Mouse (Mus musculus): ENCODE measurements around the gene Chmp1a. TPM values are rescaled to one million over a fixed set of nuclear protein-coding genes. Genes with fewer than 3 reads are reported as not detected.
A peak's percentile ranks its signal among the peaks of the same experiment; 100 is the strongest.

Gene Chmp1a
- polyA plus RNA-seq, 2 experiments = 93.6 to 128 TPM

DNA sequence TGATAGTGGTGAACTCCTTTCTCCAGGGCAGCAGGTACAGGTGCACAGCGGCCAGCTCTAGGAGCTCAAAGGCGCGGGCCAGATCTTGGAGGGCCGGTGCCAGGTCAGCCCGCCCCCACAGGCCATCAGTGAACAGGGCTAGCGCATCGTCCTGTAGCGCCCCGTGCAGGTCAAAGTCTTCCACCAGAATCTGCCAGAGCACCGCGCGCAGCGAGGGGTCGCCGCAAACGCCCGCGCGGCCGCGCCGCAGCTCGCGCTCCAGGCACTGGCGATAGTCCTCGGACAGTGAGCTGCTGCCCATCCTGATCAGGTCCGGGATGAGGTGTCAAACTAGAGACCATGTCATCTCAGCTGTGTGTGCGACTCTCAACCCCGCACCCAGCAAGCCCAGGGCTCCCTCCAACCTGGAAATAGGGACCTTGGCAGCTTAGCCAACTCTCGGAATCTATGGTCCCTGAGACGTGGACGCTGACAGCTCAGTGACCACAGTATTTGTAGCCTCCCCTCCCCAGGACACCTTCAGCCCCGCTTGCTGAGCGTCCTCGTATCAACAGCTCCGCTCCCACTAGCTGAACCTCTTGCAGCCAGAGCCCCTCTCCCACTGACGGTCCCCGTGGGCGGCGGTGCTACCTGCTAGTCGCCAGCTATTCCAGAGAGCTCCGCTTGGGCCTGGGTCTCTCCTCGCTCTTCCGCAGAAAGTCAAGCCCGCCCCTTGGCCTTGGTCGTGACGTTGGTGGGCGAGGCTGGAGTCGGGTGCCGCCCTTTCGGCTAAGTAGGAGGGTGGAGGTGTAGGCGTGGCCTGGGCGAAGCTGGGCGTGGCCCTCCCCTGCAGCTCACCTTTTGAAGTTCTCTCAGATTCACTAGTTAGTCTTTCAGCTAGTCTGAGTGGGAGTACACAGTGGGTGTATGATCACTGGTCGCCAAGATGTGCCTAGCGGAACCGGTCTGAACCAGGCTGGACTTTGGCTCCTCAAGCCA, 23.2 kb upstream of the Chmp1a start, which contains the start of gene Spata2l:
TSS of gene Spata2l (minus strand) at position 714 of the 978 bp plus-strand sequence.
- Histone ChIP-seq H3K9ac (ENCODE audit: low read depth, low read length, severe bottlenecking) (peak within 1 kb of the TSS; percentile 28), H3K27me3 (ENCODE audit: control insufficient read depth, insufficient read depth, low read length) (peaks cover 16% of the 10 kb centered on the region), H3K4me2 (replicated peaks; ENCODE audit: low read depth, low read length, severe bottlenecking) (peak within 1 kb of the TSS; percentile 63), H3K9me3 (ENCODE audit: control insufficient read depth, low read length) (no peaks in the 10 kb centered on the region), H3K4me1 (ENCODE audit: control insufficient read depth, insufficient read depth, low read length) (0 out of 2 replicates have a peak, but pooled peaks cover 8% of the 10 kb centered on the region), H3K36me3 (ENCODE audit: control insufficient read depth, insufficient read depth, low read length) (no peaks in the 10 kb centered on the region), H3K4me3 (replicated peaks; ENCODE audit: low read length) (peak within 1 kb of the TSS; percentile 40), H3K27ac (replicated peaks; ENCODE audit: low read depth, low read length) (no peak within 1 kb of the TSS)
- ATAC-seq (ENCODE audit: low FRiP score, low read depth) = peak; percentile 90
- 2% methylated on average over 54 of the region's 57 CpGs for WGBS
- peak; percentile 85 for DNase-seq (ENCODE audit: low spot score)
- no peak for TF ChIP-seq POLR2A (IDR thresholded peaks at IDR 0.05; ENCODE audit: borderline replicate concordance, extremely low read depth, insufficient read depth, insufficient read length)

DNA sequence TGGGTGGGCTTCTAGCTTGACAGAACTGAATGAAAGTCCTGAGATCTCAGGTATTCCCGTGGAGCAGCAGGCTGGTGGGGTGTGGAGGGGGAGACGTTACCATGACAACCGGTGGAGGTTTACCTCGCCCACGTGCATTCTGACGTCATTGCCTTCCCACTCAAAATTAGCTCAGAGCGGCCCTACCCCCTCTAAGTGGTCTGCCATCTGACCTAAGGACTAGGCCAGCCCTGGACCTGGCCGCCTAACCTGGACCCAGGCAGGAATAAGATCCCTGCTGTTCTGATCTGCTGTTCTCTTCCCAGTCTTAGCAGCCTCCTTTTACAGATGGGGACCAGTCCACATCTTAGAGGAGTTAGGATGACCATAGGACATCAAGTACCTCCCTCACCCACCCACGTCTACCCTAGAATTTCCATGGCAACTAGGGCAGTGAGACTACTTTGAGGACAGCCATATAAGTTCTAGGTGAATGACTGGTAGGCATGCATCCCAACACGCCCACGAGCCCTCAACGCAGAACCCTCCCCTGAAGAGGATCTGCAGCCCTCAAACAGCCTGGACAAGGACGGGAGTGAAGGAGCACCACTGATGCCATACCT, 22.5 kb upstream of the Chmp1a start:
- peak; percentile 29 for DNase-seq (ENCODE audit: low spot score)
- H3K9me3 ChIP-seq (ENCODE audit: control insufficient read depth, low read length) = no peaks in the 10 kb centered on the region
- peaks cover 16% of the 10 kb centered on the region for H3K27me3 ChIP-seq (ENCODE audit: control insufficient read depth, insufficient read depth, low read length)
- TF ChIP-seq POLR2A (IDR thresholded peaks at IDR 0.05; ENCODE audit: borderline replicate concordance, extremely low read depth, insufficient read depth, insufficient read length) = no peak
- H3K27ac ChIP-seq (replicated peaks; ENCODE audit: low read depth, low read length) = no peak overlapping the region
- ATAC-seq (ENCODE audit: low FRiP score, low read depth) = no peak
- peak overlapping the region; percentile 40 for H3K4me3 ChIP-seq (replicated peaks; ENCODE audit: low read length)
- WGBS = 34% methylated on average over 13 of the region's 13 CpGs
- peak overlapping the region; percentile 63 for H3K4me2 ChIP-seq (replicated peaks; ENCODE audit: low read depth, low read length, severe bottlenecking)
- H3K4me1 ChIP-seq (ENCODE audit: control insufficient read depth, insufficient read depth, low read length) = 0 out of 2 replicates have a peak, but pooled peaks cover 8% of the 10 kb centered on the region
- no peaks in the 10 kb centered on the region for H3K36me3 ChIP-seq (ENCODE audit: control insufficient read depth, insufficient read depth, low read length)
- H3K9ac ChIP-seq (ENCODE audit: low read depth, low read length, severe bottlenecking) = peak overlapping the region; percentile 28

DNA sequence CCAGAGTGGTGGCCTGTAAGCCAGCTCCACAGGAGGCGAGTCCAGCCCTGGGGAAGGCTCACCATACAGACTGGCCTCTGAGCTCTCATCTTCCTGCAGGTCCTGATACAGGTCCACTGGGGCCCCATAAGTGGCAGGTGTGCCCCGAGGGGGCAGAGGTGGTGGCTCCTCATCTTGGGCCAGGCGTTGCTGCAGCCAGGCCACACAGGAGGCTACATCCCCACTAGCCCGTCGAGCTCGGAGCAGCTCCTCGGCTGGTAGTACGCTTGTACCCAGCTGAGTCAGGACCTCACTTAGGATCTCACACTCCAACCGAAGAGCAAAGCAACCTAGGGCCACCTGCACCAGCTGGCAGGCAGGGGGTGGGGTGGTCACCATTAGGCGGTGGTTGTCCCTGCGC, 21.2 kb upstream of the Chmp1a start:
- no peak for ATAC-seq (ENCODE audit: low FRiP score, low read depth)
- Histone ChIP-seq H3K36me3 (ENCODE audit: control insufficient read depth, insufficient read depth, low read length) (peaks cover 7% of the 10 kb centered on the region; the same call in 1 of the 2 replicates), H3K9me3 (ENCODE audit: control insufficient read depth, low read length) (no peaks in the 10 kb centered on the region), H3K4me3 (replicated peaks; ENCODE audit: low read length) (no peak overlapping the region), H3K4me1 (ENCODE audit: control insufficient read depth, insufficient read depth, low read length) (0 out of 2 replicates have a peak, but pooled peaks cover 8% of the 10 kb centered on the region), H3K27me3 (ENCODE audit: control insufficient read depth, insufficient read depth, low read length) (peaks cover 16% of the 10 kb centered on the region), H3K4me2 (replicated peaks; ENCODE audit: low read depth, low read length, severe bottlenecking) (no peak overlapping the region), H3K9ac (ENCODE audit: low read depth, low read length, severe bottlenecking) (no peak overlapping the region), H3K27ac (replicated peaks; ENCODE audit: low read depth, low read length) (no peak overlapping the region)
- no peak for TF ChIP-seq POLR2A (IDR thresholded peaks at IDR 0.05; ENCODE audit: borderline replicate concordance, extremely low read depth, insufficient read depth, insufficient read length)
- WGBS = 79% methylated on average over 11 of the region's 11 CpGs
- no peak for DNase-seq (ENCODE audit: low spot score)

- WGBS = 51% methylated on average over 13 of the region's 13 CpGs
- no peak for ATAC-seq (ENCODE audit: low FRiP score, low read depth)
- peaks cover 16% of the 10 kb centered on the region for H3K27me3 ChIP-seq (ENCODE audit: control insufficient read depth, insufficient read depth, low read length)
- DNase-seq (ENCODE audit: low spot score) = no peak
- no peak overlapping the region for H3K4me2 ChIP-seq (replicated peaks; ENCODE audit: low read depth, low read length, severe bottlenecking)
- no peak overlapping the region for H3K4me3 ChIP-seq (replicated peaks; ENCODE audit: low read length)
- TF ChIP-seq POLR2A (IDR thresholded peaks at IDR 0.05; ENCODE audit: borderline replicate concordance, extremely low read depth, insufficient read depth, insufficient read length) = no peak
- peaks cover 10% of the 10 kb centered on the region for H3K36me3 ChIP-seq (ENCODE audit: control insufficient read depth, insufficient read depth, low read length)
- H3K9ac ChIP-seq (ENCODE audit: low read depth, low read length, severe bottlenecking) = no peak overlapping the region
- H3K4me1 ChIP-seq (ENCODE audit: control insufficient read depth, insufficient read depth, low read length) = 0 out of 2 replicates have a peak, but pooled peaks cover 8% of the 10 kb centered on the region
- no peak overlapping the region for H3K27ac ChIP-seq (replicated peaks; ENCODE audit: low read depth, low read length)
- H3K9me3 ChIP-seq (ENCODE audit: control insufficient read depth, low read length) = no peaks in the 10 kb centered on the region
These were observed 20.7 kb upstream of the Chmp1a start for GRCm38 (mm10) chr8:123233300-123233699.

DNA sequence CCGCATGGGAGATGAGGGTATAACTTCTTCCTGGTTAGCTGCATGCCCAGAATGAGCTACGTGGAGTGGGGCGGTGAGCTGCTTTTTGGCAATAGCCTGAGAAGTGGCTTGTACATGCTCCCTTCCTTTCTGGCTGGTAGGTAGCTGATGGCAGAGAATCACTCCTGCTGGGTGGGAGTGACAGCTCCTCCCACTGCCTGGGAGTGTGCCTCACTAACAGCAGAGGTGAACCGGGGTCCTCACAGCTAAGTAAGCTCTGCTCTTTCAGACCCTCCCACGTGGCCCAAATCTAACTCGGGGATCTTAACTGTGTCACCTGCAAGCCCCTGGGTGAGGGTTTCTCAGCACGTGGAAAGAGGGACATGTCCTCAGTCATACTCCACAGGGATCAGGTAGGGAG, 20.0 kb upstream of the Chmp1a start:
- Histone ChIP-seq H3K4me3 (replicated peaks; ENCODE audit: low read length) (no peak overlapping the region), H3K27ac (replicated peaks; ENCODE audit: low read depth, low read length) (no peak overlapping the region), H3K4me2 (replicated peaks; ENCODE audit: low read depth, low read length, severe bottlenecking) (no peak overlapping the region), H3K9me3 (ENCODE audit: control insufficient read depth, low read length) (no peaks in the 10 kb centered on the region), H3K4me1 (ENCODE audit: control insufficient read depth, insufficient read depth, low read length) (0 out of 2 replicates have a peak, but pooled peaks cover 8% of the 10 kb centered on the region), H3K36me3 (ENCODE audit: control insufficient read depth, insufficient read depth, low read length) (peaks cover 17% of the 10 kb centered on the region), H3K9ac (ENCODE audit: low read depth, low read length, severe bottlenecking) (no peak overlapping the region; the same call in 1 of the 2 replicates), H3K27me3 (ENCODE audit: control insufficient read depth, insufficient read depth, low read length) (peaks cover 16% of the 10 kb centered on the region)
- TF ChIP-seq POLR2A (IDR thresholded peaks at IDR 0.05; ENCODE audit: borderline replicate concordance, extremely low read depth, insufficient read depth, insufficient read length) = no peak
- ATAC-seq (ENCODE audit: low FRiP score, low read depth) = no peak
- 23% methylated on average over 7 of the region's 7 CpGs for WGBS
- DNase-seq (ENCODE audit: low spot score) = no peak
